Mouse (Mus musculus): ENCODE measurements at regions not wholly inside any gene's neighbourhood (a gene's known extent, or its start where the extent isn't known, plus 50 kb on each side); places are given as distances from the start of the nearest gene placed in this dataset.

GRCm38 (mm10) chr9:98791709-98792108 is 50.6 kb upstream of the Prr23a1 start:
- no peak for DNase-seq

GRCm38 (mm10) chr9:98773651-98774185 is 68.6 kb upstream of the Prr23a1 start:
- no peak for DNase-seq

- no peak for DNase-seq
These were observed 69.1 kb upstream of the Prr23a1 start for GRCm38 (mm10) chr9:98773212-98773611.

GRCm38 (mm10) chr9:98754764-98755163 is 87.5 kb upstream of the Prr23a1 start:
- no peak for DNase-seq

- no peak for DNase-seq
These were observed 88.8 kb upstream of the Prr23a1 start for GRCm38 (mm10) chr9:98753356-98753953.

- DNase-seq: no peak
These were observed 98.5 kb upstream of the Prr23a1 start for GRCm38 (mm10) chr9:98743785-98744184.

- peak; percentile 14 for DNase-seq
These were observed 114.9 kb upstream of the Prr23a1 start for GRCm38 (mm10) chr9:98727276-98727860.

- no peak for DNase-seq
These were observed 115.7 kb upstream of the Prr23a1 start for GRCm38 (mm10) chr9:98726638-98727037.

GRCm38 (mm10) chr9:98722885-98723284 is 119.4 kb upstream of the Prr23a1 start:
- no peak for DNase-seq

GRCm38 (mm10) chr9:98721381-98721780 is 119.9 kb upstream of the Mrps22 start:
- DNase-seq: no peak

- no peak for DNase-seq
These were observed 116.3 kb upstream of the Mrps22 start for GRCm38 (mm10) chr9:98717701-98718270.

GRCm38 (mm10) chr9:98714661-98715060 is 113.2 kb upstream of the Mrps22 start:
- no peak for DNase-seq

GRCm38 (mm10) chr9:98712826-98713225 is 111.4 kb upstream of the Mrps22 start:
- no peak for DNase-seq

- no peak for DNase-seq
These were observed 110.6 kb upstream of the Mrps22 start for GRCm38 (mm10) chr9:98712023-98712563.

- DNase-seq: no peak
These were observed 108.8 kb upstream of the Mrps22 start for GRCm38 (mm10) chr9:98710155-98710710.

GRCm38 (mm10) chr9:98708001-98708680 is 106.7 kb upstream of the Mrps22 start:
- no peak for DNase-seq

- DNase-seq: no peak
These were observed 106.0 kb upstream of the Mrps22 start for GRCm38 (mm10) chr9:98707491-98707890.

GRCm38 (mm10) chr9:98704131-98704530 is 102.7 kb upstream of the Mrps22 start:
- no peak for DNase-seq

GRCm38 (mm10) chr9:98703331-98703730 is 101.9 kb upstream of the Mrps22 start:
- no peak for DNase-seq

GRCm38 (mm10) chr9:98700571-98700970 is 99.1 kb upstream of the Mrps22 start:
- no peak for DNase-seq

- DNase-seq: no peak
These were observed 95.7 kb upstream of the Mrps22 start for GRCm38 (mm10) chr9:98697155-98697554.

- DNase-seq: no peak
These were observed 93.6 kb upstream of the Mrps22 start for GRCm38 (mm10) chr9:98695035-98695434.

Data from kidney, adult 9 months (tissue).